Mouse (Mus musculus) heart, postnatal 0 days (tissue): ENCODE data around the gene Tmc1.

Source experiments
- CTCF ChIP-seq: IDR thresholded peaks from 2 replicates; pipeline ENCODE4 v1.5.1; 2016; ENCODE audit warnings: antibody characterized with exemption, control low read depth, low read depth
- EP300 ChIP-seq: IDR thresholded peaks from 2 replicates; pipeline ENCODE4 v1.6.1; 2016; ENCODE audit warnings: antibody characterized with exemption, low read depth

GRCm38 (mm10) chr19:20848906-20849305 lies 105.1 kb downstream of the Tmc1 start:
- TF ChIP-seq EP300 (no peak), CTCF (no peak)
